Mouse (Mus musculus): Measurements from ENCODE around the gene Duox1. TPM values are rescaled to one million over a fixed set of nuclear protein-coding genes. Genes with fewer than 3 reads are reported as not detected.
"Not testable (repeated sequence)": the region's sequence is repeated elsewhere in the genome, so short reads cannot be mapped to it uniquely, and the experiment has no call there.

Gene Duox1
- polyA plus RNA-seq, 1 experiment = not detected

GRCm38 (mm10) chr2:122380768-122381311, 65.4 kb downstream of the Duox1 start:
- no peak overlapping the region for H3K27ac ChIP-seq (ENCODE audit: insufficient read depth, low read depth, low read length)
- H3K4me1 ChIP-seq (ENCODE audit: control insufficient read depth, insufficient read depth, low read length) = peaks cover 4% of the 10 kb centered on the region
- H3K4me3 ChIP-seq (ENCODE audit: insufficient read depth, low read depth, low read length) = 0 out of 2 replicates have a peak overlapping the region, but pooled peaks have one; percentile 8
- WGBS = 5% methylated on average over 11 of the region's 11 CpGs
- TF ChIP-seq POLR2A (IDR thresholded peaks at IDR 0.05; ENCODE audit: insufficient read depth, low read depth, low read length) (no peak), CTCF (IDR thresholded peaks at IDR 0.05; ENCODE audit: insufficient read depth, low read depth, low read length) (no peak)

GRCm38 (mm10) chr2:122381329-122382103, 66.0 kb downstream of the Duox1 start:
- 81% methylated on average over 16 of the region's 16 CpGs for WGBS
- TF ChIP-seq POLR2A (IDR thresholded peaks at IDR 0.05; ENCODE audit: insufficient read depth, low read depth, low read length) (no peak), CTCF (IDR thresholded peaks at IDR 0.05; ENCODE audit: insufficient read depth, low read depth, low read length) (no peak)
- Histone ChIP-seq H3K4me3 (ENCODE audit: insufficient read depth, low read depth, low read length) (no peak overlapping the region), H3K4me1 (ENCODE audit: control insufficient read depth, insufficient read depth, low read length) (peaks cover 4% of the 10 kb centered on the region), H3K27ac (ENCODE audit: insufficient read depth, low read depth, low read length) (no peak overlapping the region)

GRCm38 (mm10) chr2:122382121-122382520, 66.6 kb downstream of the Duox1 start:
- 87% methylated on average over 6 of the region's 6 CpGs for WGBS
- no peak for TF ChIP-seq POLR2A (IDR thresholded peaks at IDR 0.05; ENCODE audit: insufficient read depth, low read depth, low read length)
- no peak for TF ChIP-seq CTCF (IDR thresholded peaks at IDR 0.05; ENCODE audit: insufficient read depth, low read depth, low read length)
- Histone ChIP-seq H3K27ac (ENCODE audit: insufficient read depth, low read depth, low read length) (no peak overlapping the region), H3K4me3 (ENCODE audit: insufficient read depth, low read depth, low read length) (no peak overlapping the region), H3K4me1 (ENCODE audit: control insufficient read depth, insufficient read depth, low read length) (peaks cover 4% of the 10 kb centered on the region)

- TF ChIP-seq CTCF (IDR thresholded peaks at IDR 0.05; ENCODE audit: insufficient read depth, low read depth, low read length) (no peak), POLR2A (IDR thresholded peaks at IDR 0.05; ENCODE audit: insufficient read depth, low read depth, low read length) (no peak)
- H3K4me1 ChIP-seq (ENCODE audit: control insufficient read depth, insufficient read depth, low read length) = peaks cover 4% of the 10 kb centered on the region
- WGBS = 46% methylated on average over 3 of the region's 3 CpGs
- no peak overlapping the region for H3K27ac ChIP-seq (ENCODE audit: insufficient read depth, low read depth, low read length)
- no peak overlapping the region for H3K4me3 ChIP-seq (ENCODE audit: insufficient read depth, low read depth, low read length)
Measured at GRCm38 (mm10) chr2:122385095-122385494, 69.6 kb downstream of the Duox1 start.

- not testable (repeated sequence) for H3K4me3 ChIP-seq (ENCODE audit: insufficient read depth, low read depth, low read length)
Measured at GRCm38 (mm10) chr2:122387135-122387534, 71.7 kb downstream of the Duox1 start.

GRCm38 (mm10) chr2:122396150-122396549, 80.7 kb downstream of the Duox1 start:
- Histone ChIP-seq H3K27ac (ENCODE audit: insufficient read depth, low read depth, low read length) (no peak overlapping the region), H3K4me3 (ENCODE audit: insufficient read depth, low read depth, low read length) (no peak overlapping the region), H3K4me1 (ENCODE audit: control insufficient read depth, insufficient read depth, low read length) (no peaks in the 10 kb centered on the region)
- no peak for TF ChIP-seq CTCF (IDR thresholded peaks at IDR 0.05; ENCODE audit: insufficient read depth, low read depth, low read length)
- TF ChIP-seq POLR2A (IDR thresholded peaks at IDR 0.05; ENCODE audit: insufficient read depth, low read depth, low read length) = no peak
- 91% methylated on average over 1 of the region's 1 CpGs for WGBS

More at GRCm38 (mm10) chr2:122387135-122387534, 71.7 kb downstream of the Duox1 start:
- H3K27ac ChIP-seq (ENCODE audit: insufficient read depth, low read depth, low read length); H3K4me1 ChIP-seq (ENCODE audit: control insufficient read depth, insufficient read depth, low read length): not testable (repeated sequence)
- 95% methylated on average over 3 of the region's 3 CpGs for WGBS

Other genes starting within 250 kb of the Duox1 start
- 39.5 TPM in 1 of 2 replicates, not detected in the other for gene Spg11, start 197.3 kb upstream of the Duox1 start, polyA plus RNA-seq (2012; ENCODE audit: insufficient read depth, insufficient read length, low replicate concordance, missing spikeins)
- gene B2m, start 168.0 kb upstream of the Duox1 start, polyA plus RNA-seq (2012; ENCODE audit: insufficient read depth, insufficient read length, low replicate concordance, missing spikeins) = 735 TPM in 1 of 2 replicates, not detected in the other
- not detected in 2 replicates for gene Trim69, start 155.0 kb upstream of the Duox1 start, polyA plus RNA-seq (2012; ENCODE audit: insufficient read depth, insufficient read length, low replicate concordance, missing spikeins)
- not detected in 2 replicates for gene Patl2, start 129.5 kb upstream of the Duox1 start, polyA plus RNA-seq (2012; ENCODE audit: insufficient read depth, insufficient read length, low replicate concordance, missing spikeins)
- not detected in 2 replicates for gene Terb2, start 129.4 kb upstream of the Duox1 start, polyA plus RNA-seq (2012; ENCODE audit: insufficient read depth, insufficient read length, low replicate concordance, missing spikeins)
- not detected in 2 replicates for gene Sord, start 80.9 kb upstream of the Duox1 start, polyA plus RNA-seq (2012; ENCODE audit: insufficient read depth, insufficient read length, low replicate concordance, missing spikeins)
- not detected in 2 replicates for gene Duox2, start 17.2 kb upstream of the Duox1 start, polyA plus RNA-seq (2012; ENCODE audit: insufficient read depth, insufficient read length, low replicate concordance, missing spikeins)
- not detected in 2 replicates for gene Duoxa2, start 16.8 kb upstream of the Duox1 start, polyA plus RNA-seq (2012; ENCODE audit: insufficient read depth, insufficient read length, low replicate concordance, missing spikeins)
- not detected in 2 replicates for gene Duoxa1, start 1.9 kb upstream of the Duox1 start, polyA plus RNA-seq (2012; ENCODE audit: insufficient read depth, insufficient read length, low replicate concordance, missing spikeins)
- gene Shf, start 53.5 kb downstream of the Duox1 start, polyA plus RNA-seq (2012; ENCODE audit: insufficient read depth, insufficient read length, low replicate concordance, missing spikeins) = not detected in 2 replicates
- not detected in 2 replicates for gene Slc28a2, start 110.8 kb downstream of the Duox1 start, polyA plus RNA-seq (2012; ENCODE audit: insufficient read depth, insufficient read length, low replicate concordance, missing spikeins)
- gene Gm14085, start 169.3 kb downstream of the Duox1 start, polyA plus RNA-seq (2012; ENCODE audit: insufficient read depth, insufficient read length, low replicate concordance, missing spikeins) = not detected in 2 replicates